Mouse (Mus musculus) G1E (cell line): ENCODE results near the gene S100a3. TPM values are rescaled to one million over a fixed set of nuclear protein-coding genes. Genes with fewer than 3 reads are reported as not detected.

ENCODE experiments used
- ATAC-seq: 2 replicates; pipeline ENCODE4 v1.8.0; 2016; ENCODE audit warnings: mild to moderate bottlenecking; ENCODE audit not compliant: insufficient number of reproducible peaks, poor library complexity, low FRiP score, severe bottlenecking; ENCODE audit errors: extremely low read depth
- DNase-seq: peaks from one replicate; pipeline ENCODE4 v3.0.0; 2012; ENCODE audit warnings: low spot score
- H3K27me3 ChIP-seq: 2 replicates; pipeline ENCODE4 v1.6.1; 2012; ENCODE audit warnings: mild to moderate bottlenecking, low read length, inconsistent platforms; ENCODE audit not compliant: insufficient read depth
- H3K36me3 ChIP-seq: replicated peaks from 2 replicates; pipeline ENCODE3; 2012; ENCODE audit warnings: mild to moderate bottlenecking, inconsistent platforms
- H3K4me1 ChIP-seq: 2 replicates; pipeline ENCODE4 v1.6.1; 2012; ENCODE audit warnings: low read depth, low read length, inconsistent platforms, mixed read lengths; ENCODE audit not compliant: insufficient read depth
- H3K4me3 ChIP-seq: 2 replicates; pipeline ENCODE4 v1.5.1; 2012; ENCODE audit warnings: low read depth, mild to moderate bottlenecking, inconsistent platforms, low read length, moderate library complexity, mixed read lengths
- H3K9me3 ChIP-seq: replicated peaks from 2 replicates; pipeline ENCODE4 v1.6.1; 2012; ENCODE audit warnings: inconsistent platforms
- CTCF ChIP-seq: IDR thresholded peaks from 2 replicates; pipeline ENCODE4 v1.5.1; 2012; ENCODE audit warnings: low read depth, low read length, inconsistent platforms, mixed read lengths
- GATA1 ChIP-seq: IDR thresholded peaks from 2 replicates; pipeline ENCODE4 v1.6.1; 2012; ENCODE audit warnings: borderline replicate concordance, low read length, inconsistent platforms, mixed read lengths
- GATA2 ChIP-seq: IDR thresholded peaks from 2 replicates; pipeline ENCODE4 v1.6.1; 2012; ENCODE audit warnings: low read depth, low read length, inconsistent platforms, borderline replicate concordance
- POLR2AphosphoS5 ChIP-seq: IDR thresholded peaks from 2 replicates; pipeline ENCODE4 v1.6.1; 2012; ENCODE audit warnings: low read depth, low read length, inconsistent platforms; ENCODE audit not compliant: insufficient replicate concordance
- TAL1 ChIP-seq: conservative IDR thresholded peaks from 2 replicates; pipeline ENCODE4 v1.6.1; 2012; ENCODE audit warnings: low read depth, low read length, inconsistent platforms, mixed read lengths
- polyA plus RNA-seq: library from polyadenylated mRNA; stranded (reverse); fragments of >175 nt; gene quantifications from 2 replicates; pipeline ENCODE4 v1.2.3, GENCODE M21; 2012
- total RNA-seq, 2 experiments: library from RNA; stranded (forward) in 1 of 2; stranded (reverse) in 1 of 2; fragments of 200-1000 nt in 1 of 2; fragments of >200 nt in 1 of 2; fragmentation: Nextera tagmentation in 1 of 2; gene quantifications; 2 replicates each; pipeline ENCODE4 v1.2.3; 2014 to 2017

Gene S100a3
- total and polyA plus RNA-seq, 3 experiments = 0.22 TPM; not detected in 2

GRCm38 (mm10) chr3:90587361-90588101 lies 27.2 kb downstream of the S100a3 start:
- Histone ChIP-seq H3K4me1 (no peaks in the 10 kb centered on the region), H3K9me3 (no peaks in the 10 kb centered on the region), H3K36me3 (no peaks in the 10 kb centered on the region), H3K27me3 (peaks cover 12% of the 10 kb centered on the region), H3K4me3 (no peak overlapping the region)
- ATAC-seq = no peak
- no peak for DNase-seq
- TF ChIP-seq CTCF (no peak), GATA2 (no peak), GATA1 (no peak), TAL1 (no peak), POLR2AphosphoS5 (no peak)

- no peak for ATAC-seq
- TF ChIP-seq POLR2AphosphoS5 = no peak
- no peak for TF ChIP-seq GATA1
- no peak for TF ChIP-seq GATA2
- TF ChIP-seq TAL1 = no peak
- no peak for TF ChIP-seq CTCF
- DNase-seq = no peak
- H3K36me3 ChIP-seq = no peaks in the 10 kb centered on the region
- peaks cover 10% of the 10 kb centered on the region for H3K27me3 ChIP-seq
- no peaks in the 10 kb centered on the region for H3K9me3 ChIP-seq
- no peak overlapping the region for H3K4me3 ChIP-seq
- no peaks in the 10 kb centered on the region for H3K4me1 ChIP-seq
Observed at GRCm38 (mm10) chr3:90589390-90589789, 29.0 kb downstream of the S100a3 start.

GRCm38 (mm10) chr3:90589947-90590346 lies 29.6 kb downstream of the S100a3 start, which contains the start of gene S100a2:
Gene S100a2, plus strand, starts transcription at chr3:90590247.
- no peak within 1 kb of the TSS for H3K4me3 ChIP-seq
- H3K9me3 ChIP-seq = no peaks in the 10 kb centered on the region
- TF ChIP-seq GATA2 = no peak
- TF ChIP-seq POLR2AphosphoS5 = no peak
- TF ChIP-seq GATA1 = no peak
- TF ChIP-seq TAL1 = no peak
- no peaks in the 10 kb centered on the region for H3K4me1 ChIP-seq
- H3K27me3 ChIP-seq = peaks cover 7% of the 10 kb centered on the region; the same call in 1 of the 2 replicates
- DNase-seq (no peak), ATAC-seq (no peak)
- H3K36me3 ChIP-seq = no peaks in the 10 kb centered on the region

- no peak for TF ChIP-seq GATA2
- TF ChIP-seq GATA1 = no peak
- TF ChIP-seq CTCF = no peak
- no peak for TF ChIP-seq TAL1
- Histone ChIP-seq H3K4me1 (no peaks in the 10 kb centered on the region), H3K27me3 (no peaks in the 10 kb centered on the region), H3K9me3 (no peaks in the 10 kb centered on the region), H3K4me3 (no peak overlapping the region), H3K36me3 (no peaks in the 10 kb centered on the region)
- ATAC-seq = no peak
- DNase-seq = no peak
Observed at GRCm38 (mm10) chr3:90594466-90594865, 34.1 kb downstream of the S100a3 start.

GRCm38 (mm10) chr3:90595556-90595955 lies 35.2 kb downstream of the S100a3 start:
- no peak for ATAC-seq
- H3K27me3 ChIP-seq = no peaks in the 10 kb centered on the region

GRCm38 (mm10) chr3:90596810-90597209 lies 36.4 kb downstream of the S100a3 start:
- Histone ChIP-seq H3K27me3 (peaks cover 2% of the 10 kb centered on the region; the same call in 1 of the 2 replicates), H3K9me3 (no peaks in the 10 kb centered on the region), H3K4me3 (no peak overlapping the region), H3K36me3 (no peaks in the 10 kb centered on the region), H3K4me1 (no peaks in the 10 kb centered on the region)
- no peak for TF ChIP-seq GATA2
- TF ChIP-seq POLR2AphosphoS5 = no peak
- no peak for TF ChIP-seq TAL1
- no peak for TF ChIP-seq GATA1
- no peak for TF ChIP-seq CTCF
- ATAC-seq (no peak), DNase-seq (no peak)

More at GRCm38 (mm10) chr3:90595556-90595955, 35.2 kb downstream of the S100a3 start:
- H3K9me3 ChIP-seq = no peaks in the 10 kb centered on the region
- H3K4me1 ChIP-seq = no peaks in the 10 kb centered on the region
- H3K4me3 ChIP-seq = no peak overlapping the region
- DNase-seq = no peak
- TF ChIP-seq GATA2 (no peak), POLR2AphosphoS5 (no peak), TAL1 (no peak), GATA1 (no peak), CTCF (no peak)
- H3K36me3 ChIP-seq = no peaks in the 10 kb centered on the region
